Mouse (Mus musculus) megakaryocyte, embryonic 14.5 days (primary cell): ENCODE results near the gene Gm2a.

Experiments
- FLI1 ChIP-seq: IDR thresholded peaks from 2 replicates; pipeline ENCODE4 v1.6.1; 2012; ENCODE audit warnings: low read length, inconsistent platforms, mixed read lengths
- GATA1 ChIP-seq: IDR thresholded peaks from 3 replicates; pipeline ENCODE4 v1.6.1; 2012; ENCODE audit warnings: mixed read lengths, low read length, inconsistent platforms, borderline replicate concordance

DNA sequence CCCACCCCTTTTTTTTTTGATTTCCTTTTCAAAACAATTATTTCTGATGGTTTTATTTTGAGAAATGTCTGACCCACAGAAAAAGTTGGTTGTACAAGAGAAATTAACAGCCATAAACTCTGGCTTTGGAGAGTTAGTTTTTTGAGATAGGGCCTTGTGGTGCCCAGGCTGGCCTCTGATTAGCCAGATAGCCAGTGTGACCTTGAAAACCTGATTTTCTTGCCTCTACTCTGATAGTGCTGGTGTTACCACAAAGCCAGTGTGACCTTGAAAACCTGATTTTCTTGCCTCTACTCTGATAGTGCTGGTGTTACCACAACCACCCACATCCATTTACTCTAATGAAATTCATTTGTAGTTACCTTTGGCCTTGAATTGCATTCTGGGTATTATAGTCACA lies 39.7 kb downstream of the Gm2a start:
- TF ChIP-seq FLI1: no peak
- no peak for TF ChIP-seq GATA1
